Mouse (Mus musculus): ENCODE measurements at regions not wholly inside any gene's neighbourhood (a gene's known extent, or its start where the extent isn't known, plus 50 kb on each side); places are given as distances from the start of the nearest gene placed in this dataset.

DNA sequence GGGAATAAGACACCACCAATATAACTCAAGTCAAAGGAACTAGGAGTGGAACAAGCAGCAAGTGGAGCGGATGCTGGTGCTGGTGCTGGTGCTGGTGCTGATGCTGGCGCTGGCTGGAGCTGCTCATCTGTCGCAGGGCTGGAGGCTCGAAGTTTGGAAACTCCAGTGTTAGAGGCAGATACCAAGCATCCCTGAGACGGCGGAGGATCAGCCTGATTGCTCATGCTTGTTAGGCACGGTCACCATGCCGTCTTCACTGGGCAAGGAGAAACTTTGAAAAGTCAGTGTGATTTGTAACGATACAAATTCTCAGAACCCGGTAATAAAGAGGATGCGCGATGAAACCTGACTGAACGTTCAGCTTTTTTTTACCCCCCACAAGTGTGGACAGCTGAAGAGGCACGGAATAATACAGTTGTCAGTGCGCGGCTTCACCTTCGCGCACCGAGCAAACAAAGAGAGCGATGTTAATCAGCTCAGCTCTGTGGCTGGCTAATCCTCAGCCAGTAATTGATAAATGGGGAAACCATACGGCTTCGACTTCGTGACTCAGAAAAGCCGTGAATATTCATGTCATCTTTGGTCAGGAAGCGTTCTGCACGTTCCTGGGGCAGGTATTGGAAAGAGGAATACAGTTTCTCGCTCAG, 528.7 kb upstream of the Adgrl2 start:
- TF ChIP-seq CTCF (IDR thresholded peaks at IDR 0.05; ENCODE audit: low read depth, low read length) = no peak
- TF ChIP-seq POLR2A (IDR thresholded peaks at IDR 0.05; ENCODE audit: extremely low read depth, insufficient read depth, low read length) = no peak
